Mouse (Mus musculus) forebrain, embryonic 16.5 days (tissue): Measurements from ENCODE around the gene Gstt4. TPM values are rescaled to one million over a fixed set of nuclear protein-coding genes. Genes with fewer than 3 reads are reported as not detected.

ENCODE experiments used
- ATAC-seq: fragments of 200-750 bp; cut with Nextera tagmentation; 2 replicates; pipeline ENCODE4 v1.8.0; 2017; ENCODE audit warnings: mild to moderate bottlenecking, moderate library complexity
- H3K27ac ChIP-seq: fragments of 300-500 bp; sonication (generic); 2 replicates; pipeline ENCODE4 v1.5.1; 2014; ENCODE audit warnings: low read length, control low read depth
- H3K27me3 ChIP-seq: fragments of 300-500 bp; sonication (generic); replicated peaks from 2 replicates; pipeline ENCODE4 v1.6.1; 2014; ENCODE audit warnings: low read length; ENCODE audit not compliant: control insufficient read depth, insufficient read depth
- H3K36me3 ChIP-seq: fragments of 300-500 bp; sonication (generic); 2 replicates; pipeline ENCODE4 v1.6.1; 2014; ENCODE audit not compliant: control insufficient read depth, insufficient read depth
- H3K4me1 ChIP-seq: fragments of 300-500 bp; sonication (generic); replicated peaks from 2 replicates; pipeline ENCODE4 v1.6.1; 2014; ENCODE audit warnings: low read length; ENCODE audit not compliant: control insufficient read depth, insufficient read depth
- H3K4me2 ChIP-seq: fragments of 300-500 bp; sonication (generic); 2 replicates; pipeline ENCODE4 v1.6.1; 2014; ENCODE audit warnings: mild to moderate bottlenecking, low read length, control low read depth
- H3K4me3 ChIP-seq: fragments of 300-500 bp; sonication (generic); replicated peaks from 2 replicates; pipeline ENCODE4 v1.5.1; 2014; ENCODE audit warnings: mild to moderate bottlenecking, low read length, control low read depth
- H3K9ac ChIP-seq: fragments of 300-500 bp; sonication (generic); replicated peaks from 2 replicates; pipeline ENCODE4 v1.6.1; 2014; ENCODE audit warnings: low read depth, low read length, control low read depth
- H3K9me3 ChIP-seq: fragments of 300-500 bp; sonication (generic); 2 replicates; pipeline ENCODE4 v1.6.1; 2016; ENCODE audit warnings: low read length; ENCODE audit not compliant: control insufficient read depth
- WGBS: fragments of 180-500 bp; shearing (Covaris S2); extraction: QIAGEN DNeasy Blood & Tissue Kit; methylation state at CpG from one replicate; pipeline ENCODE4 v1.1.7; 2014; 5-methylcytosine and 5-hydroxymethylcytosine counted together
- polyA plus RNA-seq: library from polyadenylated mRNA; unstranded; fragments of >200 nt; fragmentation: Nextera tagmentation; extraction: Ambion mirVana; gene quantifications from 2 replicates; pipeline ENCODE4 v1.2.1, GENCODE M21; 2015

Gene Gstt4
- polyA plus RNA-seq, 1 experiment from 2014 or later: not detected

DNA sequence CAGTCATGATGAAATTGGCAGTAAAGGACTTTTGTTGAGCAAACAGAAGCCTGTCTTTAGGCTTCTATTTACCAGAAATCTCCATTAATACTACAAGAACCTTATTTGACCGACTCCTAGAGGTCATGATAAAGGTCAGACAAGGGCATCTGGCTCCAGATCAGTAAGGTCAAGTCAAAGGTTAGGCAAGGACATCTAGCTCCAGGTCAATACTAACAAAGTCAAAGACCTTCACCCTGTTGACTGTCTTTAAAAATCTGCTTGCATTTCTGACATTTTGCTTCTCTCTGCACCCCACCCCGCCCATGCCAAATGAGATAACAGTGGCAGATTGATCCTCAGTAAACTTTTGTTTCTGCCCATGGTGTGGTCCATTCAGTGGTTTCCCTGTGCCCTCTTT is 18.1 kb downstream of the Gstt4 start:
- Histone ChIP-seq H3K27ac (no peak overlapping the region), H3K36me3 (no peaks in the 10 kb centered on the region), H3K27me3 (no peaks in the 10 kb centered on the region), H3K4me3 (no peak overlapping the region), H3K4me1 (no peaks in the 10 kb centered on the region), H3K9ac (no peak overlapping the region), H3K4me2 (no peak overlapping the region), H3K9me3 (no peaks in the 10 kb centered on the region)
- ATAC-seq: no peak
- 70% methylated on average over 2 of the region's 2 CpGs for WGBS

DNA sequence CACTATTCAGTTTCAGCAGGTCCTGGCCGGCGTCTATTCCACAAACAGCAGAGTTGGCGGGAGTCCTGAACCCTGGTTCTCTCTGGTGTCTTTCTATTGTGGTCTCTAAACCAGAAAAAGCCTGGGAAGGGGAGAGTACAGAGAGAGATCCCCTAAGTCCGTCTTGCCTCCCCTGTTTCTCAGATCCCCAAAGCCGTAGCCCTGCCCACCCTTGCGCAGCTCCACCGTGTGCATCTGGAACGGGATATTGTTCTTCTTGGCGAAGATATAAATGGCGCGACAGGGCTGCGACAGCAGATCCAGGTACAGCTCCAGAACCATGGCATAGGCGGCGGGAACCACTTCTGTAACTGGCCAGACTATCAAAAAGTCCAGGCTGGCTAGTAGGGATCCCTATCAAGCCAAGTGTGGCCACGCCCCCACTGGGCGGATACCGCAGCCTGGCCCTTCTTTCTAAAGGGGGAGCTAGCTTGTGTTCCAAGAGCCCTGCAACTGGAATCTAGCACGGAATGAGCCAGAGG is 24.1 kb downstream of the Gstt4 start, which contains the start of gene Gstt1:
Gene Gstt1, minus strand, starts transcription at position 409 of the 521 bp plus-strand sequence.
- Histone ChIP-seq H3K27me3 (no peaks in the 10 kb centered on the region; the same call in 1 of the 2 replicates), H3K27ac (no peak within 1 kb of the TSS), H3K9ac (peak within 1 kb of the TSS; percentile 9), H3K4me2 (peak within 1 kb of the TSS; percentile 87), H3K4me1 (peaks cover 21% of the 10 kb centered on the region), H3K4me3 (peak within 1 kb of the TSS; percentile 47), H3K9me3 (no peaks in the 10 kb centered on the region), H3K36me3 (no peaks in the 10 kb centered on the region)
- under 1% methylated on average over 18 of the region's 18 CpGs for WGBS
- peak; percentile 49 for ATAC-seq

DNA sequence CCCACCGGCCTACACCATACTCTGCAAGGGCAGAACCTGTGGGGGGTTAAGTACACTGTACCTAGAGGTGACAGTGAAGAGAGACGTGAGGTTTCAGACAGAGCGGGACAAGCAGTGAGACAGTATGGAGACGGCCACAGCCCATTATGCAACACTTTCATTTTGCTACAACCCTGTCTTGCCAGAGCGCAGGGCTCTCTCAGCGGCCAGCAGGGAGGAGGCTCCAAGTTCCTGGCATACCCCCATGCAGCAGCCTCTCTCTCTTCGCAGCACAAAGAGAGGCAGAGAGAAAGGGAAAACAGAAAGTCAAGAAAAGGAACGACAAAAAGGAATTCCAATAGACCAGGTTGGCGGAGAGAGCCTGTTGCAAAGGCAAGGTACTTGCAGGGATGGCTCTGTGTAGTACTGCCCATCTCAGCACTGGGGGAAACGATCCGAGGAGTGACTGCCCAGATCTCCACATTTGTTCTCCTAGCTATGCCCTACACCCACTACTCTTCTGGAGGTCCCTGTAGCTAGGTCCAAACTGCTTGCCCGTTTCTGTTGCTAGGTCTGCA is 24.6 kb downstream of the Gstt4 start:
- Histone ChIP-seq H3K4me2 (peak overlapping the region; percentile 87), H3K27me3 (no peaks in the 10 kb centered on the region; the same call in 1 of the 2 replicates), H3K4me1 (peaks cover 21% of the 10 kb centered on the region), H3K27ac (no peak overlapping the region), H3K9me3 (no peaks in the 10 kb centered on the region), H3K36me3 (no peaks in the 10 kb centered on the region), H3K9ac (peak overlapping the region; percentile 9), H3K4me3 (peak overlapping the region; percentile 47)
- peak; percentile 69 for ATAC-seq
- 0% methylated on average over 12 of the region's 12 CpGs for WGBS

DNA sequence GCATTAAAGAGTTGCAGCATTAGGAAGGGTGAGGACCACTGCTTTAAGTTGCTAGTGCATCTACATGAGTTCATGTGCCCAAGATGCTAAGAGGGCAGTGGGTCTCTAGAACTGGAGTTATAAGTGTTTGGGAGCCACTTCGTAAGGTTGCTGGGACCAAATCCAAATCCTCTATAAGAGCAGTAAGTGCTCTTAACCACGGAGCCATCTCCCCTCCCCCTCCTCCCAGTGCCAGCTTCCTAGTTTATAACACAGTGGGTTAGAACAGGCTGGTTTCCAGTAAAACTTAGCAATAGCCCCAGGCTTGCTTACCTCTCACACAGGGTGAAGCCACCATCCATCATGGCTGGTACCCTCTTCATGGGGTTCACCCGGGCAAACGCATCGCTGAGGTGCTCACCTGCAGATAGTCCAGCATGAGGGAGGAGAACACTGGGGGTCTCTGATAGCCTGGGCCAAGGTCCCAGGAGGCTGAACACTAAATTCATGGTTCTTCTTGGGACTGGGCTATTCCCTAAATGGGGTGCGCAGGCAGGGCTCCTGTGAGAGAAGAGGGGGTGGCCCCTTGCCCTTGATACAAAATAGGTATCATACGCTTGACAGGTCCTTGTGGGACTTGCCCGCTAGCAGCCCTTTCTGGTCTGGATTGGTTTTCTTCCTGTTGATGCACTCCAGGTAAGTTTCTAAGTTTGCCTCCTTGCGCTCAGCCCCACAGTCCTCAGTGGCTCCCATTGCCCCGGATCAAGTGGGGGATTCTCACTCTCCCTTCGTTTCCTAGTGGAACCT is 25.4 kb downstream of the Gstt4 start:
- no peaks in the 10 kb centered on the region for H3K36me3 ChIP-seq
- H3K4me2 ChIP-seq: peak overlapping the region; percentile 87
- no peak overlapping the region for H3K27ac ChIP-seq
- H3K9ac ChIP-seq: peak overlapping the region; percentile 9
- ATAC-seq: 0 out of 2 replicates have a peak, but pooled peaks have one; percentile 13
- WGBS: 48% methylated on average over 11 of the region's 11 CpGs
- H3K27me3 ChIP-seq: no peaks in the 10 kb centered on the region; the same call in 1 of the 2 replicates
- H3K4me1 ChIP-seq: peaks cover 21% of the 10 kb centered on the region
- H3K4me3 ChIP-seq: peak overlapping the region; percentile 47
- no peaks in the 10 kb centered on the region for H3K9me3 ChIP-seq

DNA sequence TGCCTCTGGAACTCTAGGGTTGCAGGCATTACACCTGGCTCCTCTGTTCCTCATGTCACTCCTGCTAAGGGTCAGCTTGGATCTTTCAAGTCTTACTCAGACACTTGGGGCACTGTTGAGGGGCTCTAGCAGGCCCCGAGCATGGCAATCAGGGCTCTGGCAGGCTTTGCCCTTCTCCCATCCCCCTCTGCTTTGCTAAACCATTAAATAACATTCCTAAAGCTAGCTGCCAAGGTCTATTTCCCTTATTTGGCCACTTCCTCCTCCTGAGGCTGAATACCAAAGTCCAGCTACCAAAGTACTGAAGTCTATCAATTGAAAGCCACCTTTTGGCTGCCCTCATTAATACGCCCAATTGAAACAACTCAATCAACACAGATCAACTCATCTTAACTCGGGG is 27.5 kb downstream of the Gstt4 start:
- 23% methylated on average over 3 of the region's 3 CpGs for WGBS
- Histone ChIP-seq H3K9me3 (no peaks in the 10 kb centered on the region), H3K4me2 (no peak overlapping the region), H3K27me3 (no peaks in the 10 kb centered on the region; the same call in 1 of the 2 replicates), H3K9ac (no peak overlapping the region), H3K36me3 (no peaks in the 10 kb centered on the region), H3K4me3 (no peak overlapping the region), H3K4me1 (peaks cover 21% of the 10 kb centered on the region), H3K27ac (no peak overlapping the region)
- ATAC-seq: no peak

DNA sequence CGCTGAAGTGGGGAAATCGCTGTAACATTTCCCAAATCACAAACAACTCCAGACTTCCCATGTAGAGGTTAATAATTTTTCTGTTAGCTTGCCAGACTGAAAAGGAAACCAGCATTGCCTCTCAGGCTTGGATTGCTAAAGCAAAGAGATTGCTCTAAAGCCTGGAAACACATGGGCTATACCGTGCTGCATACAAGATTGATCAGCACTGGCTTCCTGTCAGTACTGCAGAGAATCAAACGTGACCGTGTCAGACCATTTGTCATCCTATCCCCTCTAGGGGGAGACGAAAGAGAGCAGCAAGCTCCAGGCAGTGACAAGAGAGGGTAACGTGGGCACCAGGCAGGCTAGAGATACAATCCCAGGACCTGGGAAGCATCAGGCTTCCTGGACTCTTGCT is 31.6 kb downstream of the Gstt4 start:
- 24% methylated on average over 7 of the region's 7 CpGs for WGBS
- H3K9me3 ChIP-seq: no peaks in the 10 kb centered on the region
- H3K4me3 ChIP-seq: no peak overlapping the region
- no peak overlapping the region for H3K9ac ChIP-seq
- H3K27me3 ChIP-seq: no peaks in the 10 kb centered on the region
- no peak for ATAC-seq
- H3K27ac ChIP-seq: no peak overlapping the region
- no peak overlapping the region for H3K4me2 ChIP-seq
- H3K36me3 ChIP-seq: no peaks in the 10 kb centered on the region
- H3K4me1 ChIP-seq: 0 out of 2 replicates have a peak, but pooled peaks cover 6% of the 10 kb centered on the region

DNA sequence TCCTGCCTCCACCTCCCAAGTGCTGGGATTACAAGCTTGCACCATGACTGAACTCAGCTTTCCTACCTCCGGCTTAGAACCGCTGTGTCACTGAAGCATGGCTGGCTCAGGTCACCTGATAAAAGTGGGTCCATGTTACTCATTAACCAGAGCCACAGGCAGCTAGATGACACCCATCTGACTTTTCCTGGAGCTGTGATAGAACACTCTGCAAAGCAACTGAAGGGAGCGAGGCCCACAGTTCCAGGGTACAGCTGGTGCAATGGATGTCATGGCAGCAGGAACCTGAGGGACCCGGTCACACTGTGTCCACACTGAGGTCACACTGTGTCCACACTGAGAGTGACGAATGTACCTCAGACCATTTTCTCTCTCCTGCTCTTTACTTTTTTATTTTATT is 32.5 kb downstream of the Gstt4 start:
- Histone ChIP-seq H3K4me2 (no peak overlapping the region), H3K36me3 (no peaks in the 10 kb centered on the region), H3K9me3 (no peaks in the 10 kb centered on the region), H3K27me3 (no peaks in the 10 kb centered on the region), H3K27ac (no peak overlapping the region), H3K4me1 (0 out of 2 replicates have a peak, but pooled peaks cover 5% of the 10 kb centered on the region), H3K4me3 (no peak overlapping the region), H3K9ac (no peak overlapping the region)
- 93% methylated on average over 5 of the region's 5 CpGs for WGBS
- ATAC-seq: no peak

DNA sequence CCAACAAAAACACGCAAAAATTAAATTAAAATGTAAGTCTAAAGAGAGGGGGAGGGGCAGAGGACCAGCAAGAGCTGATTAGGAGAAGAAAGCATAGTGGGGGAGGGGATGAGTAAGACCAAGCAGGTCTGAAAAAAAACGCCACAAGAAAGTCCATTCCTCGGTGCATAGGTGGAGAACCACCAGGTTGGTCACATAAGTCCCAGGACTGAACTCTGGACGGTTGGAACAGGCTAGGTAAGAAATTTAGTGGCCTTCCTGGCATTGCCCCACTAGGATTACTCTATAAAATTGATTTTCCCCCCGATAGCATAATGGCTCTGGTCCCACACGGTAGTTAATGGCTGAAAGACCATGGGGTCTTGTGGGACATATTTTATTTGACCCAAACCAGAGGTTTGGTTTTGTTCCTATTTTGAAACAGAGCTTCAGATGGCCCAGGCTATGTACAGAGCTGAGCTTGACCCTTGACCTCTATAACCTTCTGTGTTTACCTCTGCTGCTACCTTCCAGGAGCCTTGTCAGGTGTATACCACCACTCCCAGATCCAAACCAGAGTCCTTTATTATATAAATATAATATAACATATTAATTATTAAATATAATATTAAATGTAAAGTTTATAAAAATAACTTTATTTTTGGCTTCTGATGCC is 33.1 kb downstream of the Gstt4 start:
- no peak for ATAC-seq
- no peaks in the 10 kb centered on the region for H3K9me3 ChIP-seq
- 76% methylated on average over 6 of the region's 6 CpGs for WGBS
- no peak overlapping the region for H3K4me3 ChIP-seq
- H3K27me3 ChIP-seq: no peaks in the 10 kb centered on the region
- H3K27ac ChIP-seq: no peak overlapping the region
- no peaks in the 10 kb centered on the region for H3K36me3 ChIP-seq
- no peak overlapping the region for H3K4me2 ChIP-seq
- H3K4me1 ChIP-seq: no peaks in the 10 kb centered on the region
- no peak overlapping the region for H3K9ac ChIP-seq

DNA sequence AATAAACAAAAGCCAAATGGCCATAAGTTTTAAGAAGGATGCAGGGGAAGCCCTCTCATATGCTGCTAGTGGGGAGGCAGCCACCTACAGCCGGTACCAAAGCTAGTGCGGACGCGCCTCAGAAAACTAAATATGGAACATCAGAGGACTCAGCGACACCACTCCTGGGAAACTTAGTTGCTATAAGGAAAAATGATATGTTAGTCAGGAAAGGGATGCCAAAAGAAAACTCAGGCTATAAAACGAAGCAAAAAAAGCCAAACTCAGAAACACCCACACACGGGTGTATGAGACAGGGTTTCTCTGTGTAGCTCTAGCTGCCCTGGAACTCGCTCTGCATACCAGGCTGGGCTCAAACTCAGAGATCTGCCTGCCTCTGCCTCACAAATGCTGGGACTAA is 34.1 kb downstream of the Gstt4 start:
- no peaks in the 10 kb centered on the region for H3K9me3 ChIP-seq
- H3K27me3 ChIP-seq: 0 out of 2 replicates have a peak, but pooled peaks cover under 1% of the 10 kb centered on the region
- H3K4me3 ChIP-seq: no peak overlapping the region
- WGBS: 96% methylated on average over 8 of the region's 8 CpGs
- H3K36me3 ChIP-seq: no peaks in the 10 kb centered on the region
- no peaks in the 10 kb centered on the region for H3K4me1 ChIP-seq
- no peak overlapping the region for H3K27ac ChIP-seq
- H3K9ac ChIP-seq: no peak overlapping the region
- no peak for ATAC-seq
- no peak overlapping the region for H3K4me2 ChIP-seq
